Mouse (Mus musculus): ENCODE measurements around the gene Sh3gl2.

Gene Sh3gl2

GRCm38 (mm10) chr4:85232386-85233381, 27.8 kb downstream of the Sh3gl2 start:
- DNase-seq (ENCODE audit: extremely low read depth, low read depth): no peak

DNA sequence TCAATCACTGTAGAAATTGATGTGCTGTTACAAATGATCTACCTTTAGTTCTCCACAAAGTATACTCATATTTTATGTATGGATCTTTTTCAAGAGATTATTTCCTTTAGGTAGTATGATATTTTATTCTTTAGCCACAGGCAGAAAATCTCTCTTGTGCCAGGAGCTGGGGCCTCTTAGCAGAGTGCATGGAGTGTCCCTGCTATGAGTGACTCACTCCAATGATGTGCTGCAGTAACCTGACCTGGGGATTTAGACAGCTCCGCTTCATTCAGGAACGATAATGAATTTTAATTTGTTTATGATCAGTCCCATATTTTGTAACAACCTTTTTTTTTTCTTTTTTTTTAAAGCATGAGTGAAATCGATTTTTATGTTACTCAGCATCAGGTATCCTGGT, 36.7 kb downstream of the Sh3gl2 start:
- DNase-seq (ENCODE audit: extremely low read depth, low read depth): no peak

DNA sequence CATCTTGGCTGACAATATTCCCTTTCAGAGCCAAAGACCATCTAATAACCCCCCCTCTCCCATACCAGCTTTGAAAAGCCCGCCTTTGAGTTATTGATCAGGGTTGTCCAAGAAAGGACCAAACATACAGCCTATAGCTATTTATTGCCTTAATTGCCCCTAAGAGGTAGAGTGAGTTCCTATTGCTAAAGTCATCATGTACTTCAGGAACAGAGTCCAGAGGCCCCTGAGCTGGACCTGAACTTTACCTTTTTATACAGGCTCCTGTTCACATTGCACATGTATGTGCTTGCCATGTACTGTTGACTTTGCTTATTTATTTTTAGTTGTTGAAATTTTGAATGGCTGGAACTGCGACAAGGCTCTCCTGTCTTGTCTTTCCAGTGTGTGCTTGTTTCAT, 37.6 kb downstream of the Sh3gl2 start:
- DNase-seq (ENCODE audit: extremely low read depth, low read depth): no peak

DNA sequence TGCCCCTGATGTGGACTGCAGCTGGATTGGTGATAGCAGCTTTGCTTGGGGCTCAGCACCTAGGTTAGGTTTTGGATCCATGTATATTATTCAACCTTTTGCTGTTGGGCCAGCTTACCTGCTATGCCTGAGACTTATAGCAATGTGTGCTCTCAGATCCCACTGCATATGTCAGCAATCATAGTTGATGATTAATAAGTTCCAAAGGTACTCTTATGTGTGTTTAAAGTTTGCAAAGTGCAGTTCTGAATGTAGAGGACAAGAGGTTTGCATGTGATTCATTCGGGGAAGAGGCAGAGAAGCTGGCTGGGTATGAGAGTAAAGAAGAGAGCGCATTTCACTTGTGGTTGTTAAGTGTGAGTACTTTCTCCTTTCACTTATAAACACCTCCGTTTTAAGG, 43.7 kb downstream of the Sh3gl2 start:
- no peak for DNase-seq (ENCODE audit: extremely low read depth, low read depth)

- no peak for DNase-seq (ENCODE audit: extremely low read depth, low read depth)
Measured at GRCm38 (mm10) chr4:85250271-85250670, 45.3 kb downstream of the Sh3gl2 start.

GRCm38 (mm10) chr4:85250786-85251185, 45.9 kb downstream of the Sh3gl2 start:
- DNase-seq (ENCODE audit: extremely low read depth, low read depth): no peak

- no peak for DNase-seq (ENCODE audit: extremely low read depth, low read depth)
Measured at GRCm38 (mm10) chr4:85255771-85256389, 51.0 kb downstream of the Sh3gl2 start.

DNA sequence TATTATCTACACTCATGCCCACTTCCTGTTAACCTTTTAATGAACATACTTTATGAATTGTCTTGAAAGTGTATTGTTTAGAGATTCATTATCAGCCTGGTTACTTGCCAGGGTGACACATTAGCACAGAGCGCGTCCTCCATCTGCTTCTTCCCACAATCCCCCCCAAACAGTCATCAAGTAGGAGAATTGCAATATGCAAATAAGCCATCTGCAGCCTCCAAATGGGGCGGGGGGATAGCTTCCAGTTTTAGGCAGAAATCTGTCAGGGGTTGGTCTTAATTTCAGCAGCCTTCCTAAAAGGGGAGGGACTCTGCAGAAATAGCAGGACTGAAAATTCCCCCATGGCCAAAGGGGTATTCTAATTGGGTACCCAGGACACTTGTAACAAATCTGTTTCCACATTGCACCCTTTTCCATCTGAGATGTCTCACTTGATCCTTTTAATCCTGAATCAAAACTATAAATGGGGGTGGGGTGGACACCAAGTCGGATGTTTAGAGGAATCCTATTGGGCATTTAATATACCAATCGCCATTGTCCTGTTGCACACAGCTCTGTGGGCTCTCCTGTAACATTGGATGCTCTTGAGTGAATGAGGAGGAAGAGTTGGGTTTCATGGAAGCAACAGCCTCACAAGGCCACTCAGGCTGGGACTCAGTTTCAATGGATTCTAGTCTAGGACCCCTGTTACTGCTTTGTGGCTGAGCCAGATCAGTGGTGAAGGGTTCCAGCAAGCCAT, 51.7 kb downstream of the Sh3gl2 start:
- no peak for DNase-seq (ENCODE audit: extremely low read depth, low read depth)

GRCm38 (mm10) chr4:85257771-85258341, 52.9 kb downstream of the Sh3gl2 start:
- DNase-seq (ENCODE audit: extremely low read depth, low read depth): no peak

DNA sequence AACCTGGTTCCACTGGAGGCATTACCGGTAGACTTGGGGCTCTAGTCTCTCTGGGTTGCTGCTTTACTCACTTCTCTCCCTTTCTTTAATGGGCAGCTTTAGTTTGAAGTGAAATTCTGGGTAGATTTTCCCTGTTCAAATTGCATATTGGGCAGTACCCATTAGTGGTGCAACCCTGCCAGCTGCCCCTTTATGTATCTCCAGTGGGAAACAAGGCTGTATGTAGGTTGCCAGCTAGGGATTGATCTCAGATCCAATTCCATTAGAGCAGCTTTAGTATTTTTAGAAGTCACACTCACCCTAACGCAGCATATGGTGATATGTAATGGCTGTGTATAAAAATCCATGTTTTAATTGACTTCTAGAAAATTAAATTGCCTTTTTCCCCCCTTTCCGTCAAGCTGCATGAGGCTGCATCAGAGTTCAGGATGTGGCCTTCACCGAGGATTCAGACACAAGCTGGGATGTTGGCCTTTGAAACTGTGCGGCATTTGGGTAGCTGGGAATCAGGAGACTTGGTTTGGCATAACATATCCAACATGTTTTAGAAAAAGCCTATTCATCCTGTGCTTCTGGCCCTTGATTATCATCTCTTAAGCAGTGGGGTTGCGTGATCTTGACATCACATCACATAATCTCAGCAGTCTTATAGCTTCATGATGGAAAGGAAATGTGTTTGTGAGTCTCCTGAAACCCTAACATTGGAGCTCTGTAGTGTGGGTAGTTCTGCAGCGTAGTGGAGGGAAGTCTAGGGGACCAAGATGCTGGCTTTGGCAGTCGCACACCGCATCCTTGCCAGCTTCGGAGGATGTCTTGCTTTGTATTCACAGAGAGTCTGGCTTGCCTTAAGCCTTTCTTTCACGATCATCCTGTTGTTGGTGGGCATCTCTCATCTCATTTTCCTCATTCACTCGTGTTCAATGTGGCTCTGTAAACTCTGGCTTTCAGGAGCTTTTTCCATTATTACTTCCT, 56.0 kb downstream of the Sh3gl2 start:
- no peak for DNase-seq (ENCODE audit: extremely low read depth, low read depth)

DNA sequence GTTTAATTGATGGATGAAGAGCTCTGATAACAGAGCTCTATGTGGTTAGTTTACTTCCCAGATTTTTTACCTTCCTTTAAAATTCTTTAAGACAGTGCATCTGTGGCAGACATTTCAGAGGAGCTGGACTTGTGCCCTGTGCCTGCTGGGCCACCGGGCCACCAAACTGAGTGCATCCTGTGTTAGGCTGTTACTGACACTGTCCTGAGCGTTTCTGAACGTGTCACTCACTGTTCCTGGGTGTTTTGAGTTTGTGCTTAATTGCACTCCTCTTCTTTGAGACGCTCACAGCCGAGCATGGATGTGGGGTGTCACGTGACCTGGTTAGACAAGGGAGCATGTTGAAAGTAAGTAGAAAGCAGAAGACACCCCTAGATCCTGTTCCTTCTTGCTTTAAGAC, 57.2 kb downstream of the Sh3gl2 start:
- no peak for DNase-seq (ENCODE audit: extremely low read depth, low read depth)

GRCm38 (mm10) chr4:85262606-85263005, 57.7 kb downstream of the Sh3gl2 start:
- DNase-seq (ENCODE audit: extremely low read depth, low read depth): no peak

DNA sequence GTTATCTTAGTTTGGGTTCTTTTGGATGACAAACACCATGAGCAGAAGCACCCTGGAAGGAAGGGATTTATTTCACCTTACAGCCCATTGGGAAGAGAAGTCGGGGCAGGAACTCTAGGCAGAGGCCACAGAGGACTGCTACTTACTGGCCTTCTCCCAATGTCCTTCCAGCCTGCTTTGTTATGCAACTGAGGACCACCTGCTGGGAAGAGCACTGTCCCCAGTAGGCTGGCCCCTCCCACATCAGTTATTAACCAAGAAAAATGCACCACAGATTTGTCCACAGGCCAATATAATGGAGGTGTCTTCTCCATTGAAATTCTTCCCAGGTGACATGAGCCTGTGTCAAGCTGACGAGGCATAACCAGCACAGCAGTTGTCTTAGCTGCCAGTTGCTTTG, 62.5 kb downstream of the Sh3gl2 start:
- no peak for DNase-seq (ENCODE audit: extremely low read depth, low read depth)

GRCm38 (mm10) chr4:85272877-85273276, 68.0 kb downstream of the Sh3gl2 start:
- DNase-seq (ENCODE audit: extremely low read depth, low read depth): no peak

- DNase-seq (ENCODE audit: extremely low read depth, low read depth): no peak
Measured at GRCm38 (mm10) chr4:85273452-85273851, 68.5 kb downstream of the Sh3gl2 start.

DNA sequence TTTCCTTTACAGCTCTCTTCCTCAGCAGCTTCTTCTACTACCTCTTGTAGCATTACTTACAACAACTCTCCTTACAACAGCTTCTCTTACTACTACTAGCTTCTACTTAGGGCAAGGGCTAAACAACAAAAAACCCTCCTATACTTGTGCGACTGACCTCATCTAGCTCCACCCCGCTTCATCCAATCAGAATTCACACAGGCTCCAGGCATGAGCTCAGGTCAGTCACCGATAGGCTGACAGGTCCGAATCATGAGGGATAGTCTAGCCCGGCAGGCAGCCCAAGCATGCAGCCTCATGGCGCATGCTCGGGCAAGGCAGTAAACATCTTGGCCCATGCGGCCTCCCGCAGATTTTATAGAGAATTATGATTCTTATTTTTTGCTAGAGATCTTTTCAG, 78.2 kb downstream of the Sh3gl2 start:
- DNase-seq (ENCODE audit: extremely low read depth, low read depth): no peak

DNA sequence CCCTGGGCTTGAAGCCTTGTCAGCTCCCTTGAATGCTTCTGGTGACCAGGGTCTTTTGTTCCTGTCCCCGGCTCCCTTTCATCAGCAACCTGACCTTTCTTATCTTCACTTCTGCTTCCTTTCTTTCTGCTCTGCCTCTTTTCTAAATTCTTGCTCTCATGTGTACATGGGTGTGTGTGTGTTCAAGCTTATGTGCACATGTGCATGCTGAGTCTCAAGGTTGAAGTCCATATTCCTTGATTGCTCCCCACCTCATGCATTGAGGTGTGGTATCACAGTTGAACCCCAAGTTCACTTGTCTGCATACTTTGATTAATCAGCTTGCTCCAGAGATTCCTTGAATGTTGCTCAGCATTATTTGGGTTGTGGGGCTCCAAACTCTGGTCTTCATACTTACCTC, 85.1 kb downstream of the Sh3gl2 start:
- no peak for DNase-seq (ENCODE audit: extremely low read depth, low read depth)

GRCm38 (mm10) chr4:85291296-85291695, 86.4 kb downstream of the Sh3gl2 start:
- DNase-seq (ENCODE audit: extremely low read depth, low read depth): no peak

DNA sequence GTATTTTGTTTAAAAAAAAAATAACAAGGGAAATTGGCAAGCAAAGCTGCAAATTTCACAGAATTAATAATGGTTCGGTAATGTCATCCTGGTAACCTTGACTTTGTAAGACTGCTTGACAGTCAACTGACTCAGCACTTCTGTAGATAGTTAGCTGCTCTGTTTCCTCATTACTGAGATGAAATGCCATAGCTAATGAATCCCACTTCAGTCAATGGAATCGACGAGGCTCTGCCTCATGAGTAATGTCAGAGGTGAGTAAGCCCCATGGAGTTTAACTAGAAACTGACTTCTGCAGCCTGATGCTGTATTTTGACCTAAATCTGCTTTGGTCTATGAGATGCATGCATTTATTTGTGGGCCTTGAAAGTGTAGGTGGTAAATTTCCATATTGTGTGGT, 88.4 kb downstream of the Sh3gl2 start:
- DNase-seq (ENCODE audit: extremely low read depth, low read depth): no peak

DNA sequence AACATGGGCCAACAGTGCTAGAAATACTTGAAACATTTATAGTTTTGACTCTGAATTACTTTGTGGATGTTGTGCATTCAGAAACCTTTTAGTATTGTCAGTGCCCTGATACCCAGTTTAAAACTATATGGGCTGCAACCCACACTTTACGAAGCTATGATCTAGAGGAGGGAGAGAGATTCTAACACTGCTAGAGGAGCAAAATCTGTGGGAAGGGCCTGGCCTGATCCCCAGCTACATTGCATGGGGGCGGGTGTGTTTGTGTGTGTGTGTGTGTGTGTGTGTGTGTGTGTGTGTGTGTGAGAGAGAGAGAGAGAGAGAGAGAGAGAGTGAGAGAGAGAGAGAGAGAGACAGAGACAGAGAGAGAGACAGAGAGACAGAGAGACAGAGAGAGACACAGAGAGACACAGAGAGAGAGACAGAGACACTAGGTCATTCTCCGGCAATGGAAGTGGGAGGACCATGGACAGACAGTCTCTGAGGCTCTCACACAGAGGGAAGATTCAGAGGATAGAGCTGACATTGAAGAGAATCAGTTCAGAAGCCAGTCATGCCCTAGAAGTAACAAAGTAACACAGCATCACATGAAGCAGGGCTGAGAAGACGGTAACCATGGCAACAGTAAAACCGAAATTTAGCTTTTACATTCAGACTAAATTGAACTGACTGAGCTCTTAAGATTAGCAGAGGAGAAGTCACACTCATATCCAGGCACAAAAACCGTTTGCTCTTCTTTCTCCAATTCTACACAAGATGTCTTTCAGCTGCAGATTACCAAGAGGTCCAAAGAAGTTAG, 95.9 kb downstream of the Sh3gl2 start:
- DNase-seq (ENCODE audit: extremely low read depth, low read depth): no peak

All from MEL-GATA-1-ER (cell line).